Mouse (Mus musculus) cerebral cortex, adult 2 months (tissue): ENCODE results near the gene Tgm2.

Experiments
- WGBS: fragments of 180-500 bp; shearing (Covaris S2); methylation state at CpG from one replicate; pipeline ENCODE4 v1.1.7; 2018; 5-methylcytosine and 5-hydroxymethylcytosine counted together

Tgm2 gene

GRCm38 (mm10) chr2:158146223-158146622 lies at the start of gene Tgm2:
Gene Tgm2, minus strand, starts transcription at chr2:158146436.
- WGBS, result 7% methylated on average over 33 of the region's 33 CpGs

DNA sequence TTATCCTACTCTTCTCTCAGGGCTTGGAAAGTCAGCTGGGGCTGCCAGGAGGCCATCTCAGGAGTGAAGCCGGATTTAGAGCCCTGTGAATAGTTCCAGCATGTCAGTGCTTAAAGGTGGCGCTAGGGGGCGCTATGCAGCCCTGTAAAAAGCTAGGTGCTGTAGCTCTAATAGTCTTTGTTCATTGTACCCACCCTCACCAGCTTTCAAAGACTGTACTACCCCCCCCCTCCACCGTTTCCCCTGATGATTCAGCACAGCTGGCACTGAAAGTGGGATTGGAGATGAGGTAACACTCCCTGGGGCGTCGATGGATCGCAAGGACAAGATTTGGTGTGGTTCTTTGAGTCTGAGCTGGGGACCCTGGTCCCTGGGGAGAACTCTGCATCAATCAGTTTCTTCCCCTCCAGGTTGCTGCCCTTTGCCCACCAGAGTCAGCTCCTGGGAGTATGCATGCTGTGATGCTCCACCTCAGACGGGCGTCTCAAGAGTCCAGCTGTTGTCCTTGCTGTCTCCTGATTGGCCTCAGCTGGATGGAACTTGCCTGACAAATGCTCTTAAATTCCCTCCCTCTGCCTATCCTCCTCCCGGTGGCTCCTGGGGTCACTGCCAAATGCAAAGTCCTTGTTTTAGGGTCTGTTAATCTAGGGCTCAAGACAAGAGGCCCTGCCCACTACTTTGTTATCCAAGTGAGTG lies 48.9 kb upstream of the Tgm2 start:
- 36% methylated on average over 10 of the region's 10 CpGs for WGBS

- WGBS, result 59% methylated on average over 10 of the region's 10 CpGs
Observed at GRCm38 (mm10) chr2:158193611-158194336, 47.5 kb upstream of the Tgm2 start.

DNA sequence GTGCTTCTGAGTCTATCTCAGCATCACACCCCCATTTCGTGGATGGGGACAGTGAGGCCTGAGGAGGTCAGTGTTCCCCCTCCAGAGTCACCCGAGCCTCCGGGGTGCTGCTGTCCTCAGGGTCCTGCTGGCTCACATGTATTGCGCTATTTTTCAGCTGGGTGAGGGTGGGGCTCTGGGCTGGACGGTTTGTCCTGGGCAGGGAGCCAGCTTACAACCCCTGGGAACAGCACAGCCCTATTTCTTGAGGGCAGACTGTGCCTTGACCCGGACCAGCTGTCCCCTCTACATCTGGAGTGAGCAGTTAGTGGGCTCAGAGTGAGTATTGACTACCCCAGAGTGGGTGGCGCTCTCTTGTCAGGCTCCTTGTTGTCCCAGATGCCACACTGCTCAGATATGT lies 44.9 kb upstream of the Tgm2 start:
- WGBS, result 60% methylated on average over 7 of the region's 7 CpGs

DNA sequence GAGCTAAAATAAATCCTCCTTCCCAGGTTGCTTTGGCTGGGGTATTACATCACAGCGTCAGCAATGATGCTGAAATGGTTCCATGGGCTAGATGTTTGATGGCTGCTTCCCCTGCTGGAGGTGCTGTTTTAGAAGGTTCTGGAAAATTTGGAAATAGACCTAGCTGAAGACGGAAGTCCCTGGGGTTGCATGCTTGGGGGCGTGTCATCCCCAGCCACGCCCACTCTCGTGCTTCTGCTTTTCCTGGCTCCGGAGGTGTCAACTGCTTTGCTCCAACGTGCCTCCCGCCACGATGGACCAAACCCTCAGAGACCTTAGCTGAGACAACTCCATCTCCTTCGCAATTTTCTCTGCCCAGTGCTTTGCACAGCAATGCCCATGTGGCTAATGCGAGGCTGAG lies 43.2 kb upstream of the Tgm2 start:
- WGBS, result 79% methylated on average over 11 of the region's 11 CpGs

DNA sequence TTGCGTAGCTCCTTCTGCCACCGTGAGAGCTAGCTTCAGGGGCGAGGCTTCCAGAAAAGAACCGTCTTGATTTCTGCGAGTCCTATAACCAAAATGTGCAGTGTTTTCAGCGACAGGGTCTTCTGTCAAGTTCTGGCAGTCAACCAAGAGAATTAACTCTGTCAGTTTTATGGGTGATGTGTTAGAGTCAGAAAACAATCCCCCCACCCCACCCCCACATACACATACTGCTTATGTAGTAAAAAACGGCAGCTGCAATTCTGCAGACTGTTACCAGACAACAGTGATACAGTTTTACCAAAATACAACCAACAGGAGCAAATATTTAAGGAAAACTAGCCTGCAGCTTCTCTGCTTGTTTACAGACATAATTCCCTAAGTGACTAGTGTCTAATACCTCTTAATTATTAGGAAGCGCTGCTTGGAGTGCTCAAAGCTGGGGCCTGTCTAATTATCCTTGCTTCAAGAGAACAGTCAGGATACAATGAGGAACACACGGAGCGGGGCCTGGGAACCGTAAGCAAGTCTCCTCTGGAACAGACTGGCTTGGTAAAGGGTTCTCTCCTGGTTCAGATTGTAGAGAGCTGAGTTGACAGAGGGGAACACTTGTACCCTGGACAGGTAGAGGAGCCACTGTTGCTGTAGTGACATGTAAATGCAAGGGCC lies 40.1 kb upstream of the Tgm2 start:
- 67% methylated on average over 11 of the region's 11 CpGs for WGBS

DNA sequence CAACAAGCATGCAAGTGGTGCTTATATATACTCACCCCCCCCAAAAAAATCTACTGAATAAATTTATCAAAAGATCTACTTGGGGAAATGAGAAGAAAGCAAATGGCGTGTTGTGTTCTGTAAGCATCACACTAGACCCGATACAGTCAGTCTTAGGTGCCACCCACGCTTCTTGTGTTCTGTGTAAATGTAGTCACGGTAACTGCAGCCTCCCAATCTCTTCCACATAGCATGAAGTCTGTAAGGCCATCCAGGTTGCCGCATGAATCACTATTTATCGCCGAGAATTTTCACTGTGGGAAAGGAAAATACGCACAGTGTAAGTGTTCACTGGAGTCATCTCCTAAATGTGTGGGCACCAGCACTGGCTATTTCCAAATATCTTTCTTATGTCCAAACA lies 37.0 kb upstream of the Tgm2 start:
- WGBS, result 69% methylated on average over 8 of the region's 8 CpGs

DNA sequence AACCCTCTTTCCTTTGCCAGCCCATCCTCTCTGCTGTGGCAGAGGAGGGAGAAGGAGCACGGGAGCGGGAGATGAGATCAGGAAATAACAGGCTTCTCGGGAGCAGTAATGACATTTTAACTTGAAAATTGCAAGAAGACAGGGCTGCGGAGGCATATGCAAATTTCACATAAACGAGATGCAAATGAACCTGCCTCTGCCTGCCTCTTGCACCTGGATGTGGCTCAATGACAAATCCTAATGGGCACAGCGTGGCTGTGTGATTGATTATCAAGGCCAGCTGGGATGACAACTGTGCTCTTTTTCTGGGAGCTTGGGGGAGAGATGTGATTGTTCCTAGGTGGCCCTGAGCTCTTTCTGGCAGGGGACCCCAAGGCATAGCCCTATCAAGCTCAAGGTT lies 35.7 kb upstream of the Tgm2 start:
- 40% methylated on average over 6 of the region's 6 CpGs for WGBS

- WGBS, result 52% methylated on average over 9 of the region's 9 CpGs
Observed at GRCm38 (mm10) chr2:158180797-158181196, 34.6 kb upstream of the Tgm2 start.

DNA sequence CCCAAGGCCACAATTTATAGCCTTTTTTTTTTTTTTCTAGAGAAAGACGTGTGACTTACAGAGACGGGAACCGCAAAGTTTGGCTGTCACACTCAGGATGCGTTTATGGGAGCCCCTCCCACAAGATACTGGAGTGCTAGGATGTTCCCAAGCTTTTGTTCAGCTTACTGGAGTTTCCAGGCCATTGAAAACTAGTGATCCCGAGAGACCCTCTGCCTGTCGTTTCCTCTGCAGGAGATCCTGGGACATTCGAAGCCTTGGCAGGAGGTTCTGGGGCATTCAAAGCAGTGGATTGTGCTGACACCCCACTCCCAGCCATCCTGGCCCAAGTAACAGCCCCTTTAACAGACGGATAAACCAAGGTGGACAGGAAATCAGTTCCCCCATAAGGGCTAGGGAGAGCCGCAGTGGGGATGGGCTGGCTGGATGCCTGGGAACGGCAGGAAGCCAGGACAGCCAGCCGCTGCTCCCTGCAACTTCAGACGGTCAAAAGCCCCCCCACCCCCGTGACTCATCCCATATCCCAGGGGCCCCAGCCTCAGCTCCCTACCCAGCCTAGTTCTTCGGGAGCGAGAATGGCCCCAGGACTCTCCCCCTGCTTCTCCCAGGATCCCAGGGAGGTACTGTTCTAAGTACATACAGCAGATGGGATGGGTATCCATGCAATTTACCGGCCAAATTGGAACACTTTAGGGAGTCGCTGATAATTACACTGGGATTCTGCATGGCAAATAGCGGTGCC lies 33.3 kb upstream of the Tgm2 start:
- 34% methylated on average over 18 of the region's 18 CpGs for WGBS

DNA sequence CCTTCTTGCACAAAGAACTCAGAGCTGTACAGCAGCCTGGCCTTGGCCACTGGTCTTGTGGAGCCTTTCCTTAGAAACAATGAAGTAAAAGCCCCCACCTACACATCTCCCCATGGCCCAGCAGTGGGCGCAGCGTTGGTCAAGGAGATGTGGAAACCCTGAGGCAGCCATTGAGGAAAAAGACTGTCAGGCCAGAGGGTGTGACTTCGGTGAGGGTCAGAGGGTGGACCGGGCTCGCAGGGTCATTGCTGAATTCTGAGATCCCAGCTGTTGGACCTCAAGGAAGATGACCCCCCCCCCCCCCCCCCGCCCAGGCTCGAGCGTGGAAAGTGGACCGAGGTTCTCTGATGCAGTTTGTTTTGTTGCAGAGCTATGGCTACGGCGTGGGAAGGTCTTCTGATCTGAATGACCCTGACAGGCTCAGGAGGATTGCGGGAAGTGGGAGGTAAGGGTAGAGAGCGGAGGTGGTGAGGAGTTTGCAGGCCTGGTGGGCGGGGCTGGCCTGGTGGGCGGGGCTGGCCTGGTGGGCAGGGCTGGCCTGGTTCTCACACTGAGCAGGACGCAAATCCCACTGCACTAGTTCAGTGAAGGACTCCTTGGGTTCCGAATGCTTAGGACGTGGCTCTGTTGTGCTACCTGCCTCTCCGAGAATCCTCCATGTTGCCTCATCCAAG lies 32.6 kb upstream of the Tgm2 start:
- 37% methylated on average over 19 of the region's 19 CpGs for WGBS

DNA sequence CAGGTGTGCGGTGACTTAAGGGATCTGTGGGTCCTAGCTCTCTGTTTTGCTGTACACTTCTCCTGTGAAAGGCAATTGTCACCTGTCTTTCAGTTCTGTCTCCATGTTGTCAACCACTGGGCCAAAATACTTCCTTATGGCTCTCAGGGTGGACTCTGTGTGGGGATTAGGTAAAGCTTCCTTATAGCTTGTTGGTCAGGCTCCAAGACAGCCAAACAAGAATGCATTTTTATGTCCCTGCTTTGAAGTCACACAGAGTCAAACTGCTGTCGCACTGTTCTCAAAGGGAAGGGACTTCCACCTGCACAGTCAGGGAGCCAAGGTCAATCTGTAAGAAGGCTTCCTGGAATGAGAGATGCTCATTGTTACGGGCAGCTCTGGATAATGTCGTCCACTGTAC lies 31.9 kb upstream of the Tgm2 start:
- WGBS, result 81% methylated on average over 4 of the region's 4 CpGs

DNA sequence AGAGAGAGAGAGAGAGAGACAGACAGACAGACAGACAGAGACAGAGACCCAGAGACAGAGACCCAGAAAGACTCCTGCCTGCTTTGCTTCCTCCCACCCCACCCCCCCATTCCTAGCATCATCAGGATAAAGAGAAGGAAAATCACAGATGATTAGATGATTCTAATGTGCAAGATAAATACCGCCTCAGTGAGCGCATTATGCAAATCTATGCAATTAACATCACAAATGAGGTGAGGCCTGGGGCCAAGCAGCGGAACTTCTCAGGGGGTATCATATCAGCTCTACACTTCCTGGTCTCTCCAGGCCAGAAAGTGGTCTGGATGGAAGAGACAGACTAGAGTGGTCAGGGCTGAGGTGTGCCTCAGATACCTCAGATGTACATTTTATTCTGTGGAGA lies 31.3 kb upstream of the Tgm2 start:
- WGBS, result 73% methylated on average over 3 of the region's 3 CpGs

DNA sequence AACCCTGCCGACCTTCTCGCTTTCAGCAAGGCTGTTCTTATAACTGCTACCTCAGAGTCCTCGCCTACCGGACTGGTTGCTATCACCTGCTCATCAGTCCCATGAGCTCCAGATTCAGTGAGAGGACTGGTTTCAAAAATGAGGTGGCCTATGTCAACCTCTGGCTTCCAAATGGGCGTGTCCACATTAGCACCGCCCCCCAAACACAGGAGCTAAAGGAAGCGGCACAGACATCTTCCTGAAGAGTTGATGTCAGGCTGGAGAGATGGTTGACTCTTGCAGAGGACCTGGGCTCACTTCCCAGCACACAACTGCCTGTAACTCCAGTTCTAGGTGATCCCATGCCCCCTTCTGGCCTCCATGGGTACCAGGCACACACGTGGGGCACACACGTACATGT lies 30.5 kb upstream of the Tgm2 start:
- 91% methylated on average over 9 of the region's 9 CpGs for WGBS

DNA sequence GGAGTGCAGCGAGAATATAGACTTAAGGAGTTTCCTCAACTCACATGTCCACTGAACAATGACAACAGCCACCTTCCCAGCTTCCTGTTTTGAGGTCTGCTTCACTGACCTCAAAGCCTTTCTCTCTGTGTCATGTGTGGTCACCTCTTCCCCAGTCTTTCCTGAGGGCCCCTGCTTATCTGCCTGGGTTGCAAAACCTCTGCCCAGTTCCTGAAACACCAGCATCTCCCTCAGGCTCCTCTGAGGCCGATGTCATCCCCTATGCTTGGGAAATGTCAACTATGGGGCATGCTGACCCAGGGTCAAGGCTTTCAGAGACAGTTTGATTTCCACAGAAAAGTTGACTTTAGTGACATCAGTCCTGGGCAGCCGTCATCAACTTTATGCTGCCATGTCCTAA lies 29.2 kb upstream of the Tgm2 start:
- 80% methylated on average over 3 of the region's 3 CpGs for WGBS

- 92% methylated on average over 15 of the region's 15 CpGs for WGBS
Observed at GRCm38 (mm10) chr2:158174958-158175357, 28.7 kb upstream of the Tgm2 start.

GRCm38 (mm10) chr2:158174438-158174837 lies 28.2 kb upstream of the Tgm2 start:
- 76% methylated on average over 5 of the region's 5 CpGs for WGBS

DNA sequence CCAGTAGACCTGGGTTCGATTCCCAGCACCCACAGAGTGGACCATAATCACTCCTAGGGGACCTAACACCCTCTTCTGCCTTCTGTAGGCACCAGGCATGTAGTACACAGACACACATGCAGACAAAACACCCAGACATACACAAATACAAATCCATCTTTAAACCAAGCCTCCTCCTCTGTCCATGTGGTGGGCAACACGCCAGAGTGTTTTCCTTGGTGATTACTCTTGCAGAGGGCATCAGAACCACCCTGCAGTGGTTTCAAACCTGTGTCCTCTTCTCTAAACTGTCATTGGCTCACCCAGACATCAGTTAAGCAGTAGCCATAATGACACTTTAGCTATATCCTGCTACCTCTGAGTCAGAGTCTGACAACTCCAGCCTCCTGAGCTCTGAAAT lies 24.2 kb upstream of the Tgm2 start:
- WGBS, result 86% methylated on average over 2 of the region's 2 CpGs

DNA sequence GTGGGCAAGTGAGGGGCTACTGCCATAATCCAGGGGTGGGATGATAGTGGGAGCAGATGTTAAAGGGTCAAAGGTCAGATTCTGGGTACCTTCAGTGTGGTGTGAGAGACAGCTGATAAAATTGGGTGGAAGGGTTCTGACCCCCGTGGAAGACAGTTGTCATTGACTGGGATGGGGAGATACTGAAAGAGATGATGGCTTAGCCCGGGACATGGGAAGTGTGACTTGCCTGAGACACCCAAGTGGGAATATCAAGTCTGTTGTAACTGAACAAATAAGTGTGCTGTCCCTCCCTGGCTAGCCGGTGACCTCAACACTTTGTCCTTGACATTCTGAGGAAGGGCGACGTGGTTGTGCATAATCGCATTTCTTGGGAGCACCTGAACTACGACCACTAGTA lies 23.5 kb upstream of the Tgm2 start:
- 98% methylated on average over 7 of the region's 7 CpGs for WGBS

DNA sequence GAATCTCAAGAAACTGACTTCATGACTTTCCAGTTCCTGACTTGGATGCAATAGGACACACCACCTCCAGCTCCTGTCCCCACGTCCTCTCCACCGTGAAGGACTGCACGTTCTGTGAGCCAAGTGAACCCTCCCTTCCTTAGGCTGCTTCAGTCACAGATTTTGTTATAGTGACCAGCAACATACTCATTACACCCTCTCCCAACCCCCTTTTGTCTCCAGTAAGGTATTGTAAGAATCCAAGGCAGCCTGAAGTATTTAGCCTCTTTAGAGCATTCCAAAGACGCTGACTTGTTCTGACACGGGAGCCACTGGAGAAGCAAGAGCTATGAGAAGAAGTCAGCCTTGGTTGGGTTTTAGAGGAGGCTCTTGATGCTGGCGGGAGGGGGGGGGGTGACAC lies 23.1 kb upstream of the Tgm2 start:
- WGBS, result 81% methylated on average over 6 of the region's 6 CpGs

DNA sequence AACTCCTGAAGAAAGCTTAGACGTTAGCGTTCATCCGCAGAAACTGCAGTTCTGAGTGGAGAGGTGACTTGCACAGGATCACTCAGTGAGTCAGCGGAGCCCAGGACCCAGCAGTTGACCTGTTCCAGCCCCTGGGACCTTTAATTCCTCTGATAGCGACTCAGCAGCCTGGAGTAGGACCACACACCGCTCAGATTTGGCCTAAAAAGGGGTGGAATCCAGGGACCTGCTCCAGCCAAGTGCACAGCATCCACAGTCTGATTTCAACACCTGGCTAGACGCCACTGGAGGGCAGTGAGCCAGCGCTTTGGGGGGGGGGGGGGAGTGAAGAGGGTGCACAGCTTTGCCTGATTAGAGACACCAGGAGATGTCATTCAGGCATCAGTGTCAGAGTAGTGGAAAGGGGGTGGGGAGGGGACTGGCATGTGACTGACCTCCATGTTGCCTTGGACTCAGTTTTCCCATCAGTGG lies 22.5 kb upstream of the Tgm2 start:
- WGBS, result 74% methylated on average over 8 of the region's 8 CpGs
